Mouse (Mus musculus) midbrain, embryonic 14.5 days (tissue): ENCODE results near the gene Rundc3a. TPM values are rescaled to one million over a fixed set of nuclear protein-coding genes. Genes with fewer than 3 reads are reported as not detected.

ENCODE experiments used
- ATAC-seq: fragments of 200-750 bp; cut with Nextera tagmentation; 2 replicates; pipeline ENCODE4 v1.8.0; 2017; ENCODE audit warnings: moderate number of reproducible peaks, moderate library complexity; ENCODE audit not compliant: low FRiP score, low TSS enrichment
- DNase-seq: peaks from one replicate; pipeline ENCODE4 v3.0.0-alpha.2; 2015
- H3K27ac ChIP-seq: fragments of 300-500 bp; sonication (generic); replicated peaks from 2 replicates; pipeline ENCODE4 v1.5.1; 2014; ENCODE audit warnings: mild to moderate bottlenecking, low read depth, low read length, moderate library complexity
- H3K27me3 ChIP-seq: fragments of 300-500 bp; sonication (generic); 2 replicates; pipeline ENCODE4 v1.6.1; 2014; ENCODE audit warnings: low read length, control low read depth, mixed read lengths; ENCODE audit not compliant: control insufficient read depth, insufficient read depth
- H3K36me3 ChIP-seq: fragments of 300-500 bp; sonication (generic); 2 replicates; pipeline ENCODE4 v1.6.1; 2014; ENCODE audit warnings: low read length, control low read depth; ENCODE audit not compliant: control insufficient read depth, insufficient read depth
- H3K4me1 ChIP-seq: fragments of 300-500 bp; sonication (generic); 2 replicates; pipeline ENCODE4 v1.6.1; 2014; ENCODE audit warnings: mild to moderate bottlenecking, antibody characterized with exemption, low read length, control low read depth; ENCODE audit not compliant: control insufficient read depth, insufficient read depth
- H3K4me2 ChIP-seq: fragments of 300-500 bp; sonication (generic); 2 replicates; pipeline ENCODE4 v1.6.1; 2014; ENCODE audit warnings: mild to moderate bottlenecking, low read length, moderate library complexity
- H3K4me3 ChIP-seq: fragments of 300-500 bp; sonication (generic); replicated peaks from 2 replicates; pipeline ENCODE4 v1.5.1; 2014; ENCODE audit warnings: low read depth, low read length
- H3K9ac ChIP-seq: fragments of 300-500 bp; sonication (generic); replicated peaks from 2 replicates; pipeline ENCODE4 v1.6.1; 2014; ENCODE audit warnings: mild to moderate bottlenecking, low read length, moderate library complexity
- H3K9me3 ChIP-seq: fragments of 300-500 bp; sonication (generic); 2 replicates; pipeline ENCODE4 v1.6.1; 2016; ENCODE audit warnings: low read length, control low read depth, mixed read lengths; ENCODE audit not compliant: control insufficient read depth
- WGBS: fragments of 180-500 bp; shearing (Covaris S2); extraction: QIAGEN DNeasy Blood & Tissue Kit; methylation state at CpG from one replicate; pipeline ENCODE4 v1.1.7; 2014; 5-methylcytosine and 5-hydroxymethylcytosine counted together
- polyA plus RNA-seq: library from polyadenylated mRNA; unstranded; fragments of >200 nt; fragmentation: Nextera tagmentation; extraction: Ambion mirVana; gene quantifications from 2 replicates; pipeline ENCODE4 v1.2.1, GENCODE M21; 2014

Rundc3a gene
- polyA plus RNA-seq, 1 experiment from 2014 or later, result 113 TPM

DNA sequence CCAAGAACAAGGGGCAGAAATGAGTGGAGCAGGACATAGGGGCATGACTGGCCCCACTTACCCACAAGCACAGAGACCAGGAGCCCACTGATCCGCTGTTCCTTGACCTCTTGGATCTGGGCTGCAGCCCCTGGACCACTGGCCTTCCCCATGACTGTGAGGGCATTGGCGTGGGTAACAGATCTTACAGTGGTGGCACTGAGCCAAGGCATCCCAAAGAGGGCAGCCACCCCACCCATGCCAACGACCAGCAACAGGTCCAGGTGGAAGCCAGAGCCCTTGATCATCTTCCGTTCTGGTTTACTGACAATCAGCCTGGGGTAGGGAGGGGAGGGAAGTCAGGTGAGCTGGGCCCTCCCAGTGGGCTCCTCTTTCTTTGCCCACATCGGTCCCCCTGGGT lies 40.8 kb upstream of the Rundc3a start:
- H3K27me3 ChIP-seq, result no peaks in the 10 kb centered on the region
- no peak overlapping the region for H3K27ac ChIP-seq
- no peak overlapping the region for H3K9ac ChIP-seq
- WGBS, result 52% methylated on average over 5 of the region's 5 CpGs
- no peak for ATAC-seq
- H3K4me3 ChIP-seq, result no peak overlapping the region
- no peaks in the 10 kb centered on the region for H3K36me3 ChIP-seq
- H3K4me1 ChIP-seq, result no peaks in the 10 kb centered on the region
- H3K4me2 ChIP-seq, result no peak overlapping the region
- DNase-seq, result no peak
- H3K9me3 ChIP-seq, result no peaks in the 10 kb centered on the region

DNA sequence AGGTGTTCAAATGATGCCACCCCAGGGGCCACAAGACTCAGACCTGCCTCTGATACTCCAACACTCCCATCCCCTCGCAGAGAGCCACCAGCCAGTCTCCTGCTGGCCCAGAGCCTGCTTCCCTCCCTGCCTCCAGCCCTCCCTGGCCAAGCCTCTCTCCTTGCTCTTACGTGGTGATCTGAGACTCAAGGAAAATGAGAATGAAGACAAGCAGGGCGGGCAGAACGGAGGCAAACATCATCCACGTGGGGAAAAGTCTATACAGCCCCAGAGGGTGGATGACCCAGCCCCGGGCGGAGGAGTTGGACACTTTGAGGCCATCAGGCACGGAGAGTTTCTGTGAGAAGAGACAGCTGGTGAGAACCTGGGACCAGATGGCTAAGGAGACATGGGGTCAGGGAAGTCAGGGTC lies 40.2 kb upstream of the Rundc3a start:
- H3K4me1 ChIP-seq, result no peaks in the 10 kb centered on the region
- no peak overlapping the region for H3K9ac ChIP-seq
- DNase-seq, result no peak
- ATAC-seq, result no peak
- no peaks in the 10 kb centered on the region for H3K27me3 ChIP-seq
- H3K4me2 ChIP-seq, result no peak overlapping the region
- H3K27ac ChIP-seq, result no peak overlapping the region
- H3K9me3 ChIP-seq, result no peaks in the 10 kb centered on the region
- no peaks in the 10 kb centered on the region for H3K36me3 ChIP-seq
- no peak overlapping the region for H3K4me3 ChIP-seq
- WGBS, result 51% methylated on average over 8 of the region's 8 CpGs

DNA sequence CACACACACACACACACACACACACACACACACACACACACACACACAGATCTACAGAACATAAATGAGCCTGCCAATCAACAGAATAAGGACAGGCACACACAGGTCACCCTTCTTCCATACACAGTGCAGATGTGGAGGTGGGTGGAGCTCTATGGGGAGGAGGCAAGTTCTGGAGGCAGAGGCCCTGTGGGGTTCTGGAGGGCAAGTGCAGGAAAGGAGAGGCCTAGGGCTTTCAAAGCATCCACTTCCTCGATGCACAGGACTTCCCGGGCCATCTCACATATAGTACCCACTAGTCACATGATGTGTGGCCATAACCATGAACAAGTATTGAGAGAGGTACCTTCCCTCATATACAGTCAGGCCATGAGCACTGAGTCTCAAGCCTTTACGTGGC lies 37.7 kb upstream of the Rundc3a start:
- Histone ChIP-seq H3K4me2 (no peak overlapping the region), H3K4me3 (no peak overlapping the region), H3K36me3 (no peaks in the 10 kb centered on the region), H3K4me1 (no peaks in the 10 kb centered on the region), H3K9ac (no peak overlapping the region), H3K27me3 (no peaks in the 10 kb centered on the region), H3K27ac (no peak overlapping the region), H3K9me3 (no peaks in the 10 kb centered on the region)
- 89% methylated on average over 3 of the region's 3 CpGs for whole genome bisulfite sequencing
- no peak for DNase-seq
- ATAC-seq, result no peak

DNA sequence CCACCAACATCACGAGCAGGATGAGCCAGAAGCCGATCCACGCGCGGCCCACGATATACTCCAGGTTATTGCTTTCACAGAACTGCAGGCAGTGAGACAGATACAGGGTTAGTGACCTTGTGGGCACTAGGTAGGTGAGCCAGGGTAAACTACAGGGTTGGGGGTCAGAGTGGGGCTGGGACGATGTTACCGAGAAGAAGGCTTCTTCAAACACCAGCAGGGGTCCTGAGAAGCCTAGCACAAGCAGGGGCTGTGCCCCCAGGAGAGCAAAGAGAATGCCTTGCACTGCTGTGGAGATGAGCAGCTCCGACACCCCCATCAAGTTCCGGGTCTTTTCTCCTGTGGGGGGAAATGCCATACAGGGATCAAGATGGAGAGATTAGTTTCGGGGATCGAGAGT lies 37.0 kb upstream of the Rundc3a start:
- WGBS, result 83% methylated on average over 12 of the region's 12 CpGs
- no peak for DNase-seq
- no peak for ATAC-seq

GRCm38 (mm10) chr11:102356636-102357350 lies 36.4 kb upstream of the Rundc3a start:
- Histone ChIP-seq H3K4me3 (no peak overlapping the region), H3K9ac (no peak overlapping the region), H3K36me3 (no peaks in the 10 kb centered on the region), H3K27me3 (no peaks in the 10 kb centered on the region), H3K9me3 (no peaks in the 10 kb centered on the region), H3K4me2 (no peak overlapping the region), H3K27ac (no peak overlapping the region), H3K4me1 (no peaks in the 10 kb centered on the region)
- WGBS, result 71% methylated on average over 31 of the region's 31 CpGs
- no peak for DNase-seq
- ATAC-seq, result no peak

More for the DNA sequence above, 37.0 kb upstream of the Rundc3a start:
- H3K4me1 ChIP-seq, result no peaks in the 10 kb centered on the region
- H3K9me3 ChIP-seq, result no peaks in the 10 kb centered on the region
- H3K36me3 ChIP-seq, result no peaks in the 10 kb centered on the region
- H3K27ac ChIP-seq, result no peak overlapping the region
- H3K27me3 ChIP-seq, result no peaks in the 10 kb centered on the region
- no peak overlapping the region for H3K4me2 ChIP-seq
- no peak overlapping the region for H3K4me3 ChIP-seq
- H3K9ac ChIP-seq, result no peak overlapping the region

- no peak overlapping the region for H3K4me2 ChIP-seq
- H3K9me3 ChIP-seq, result no peaks in the 10 kb centered on the region
- no peaks in the 10 kb centered on the region for H3K27me3 ChIP-seq
- H3K36me3 ChIP-seq, result no peaks in the 10 kb centered on the region
- no peak overlapping the region for H3K4me3 ChIP-seq
- DNase-seq, result no peak
- no peak for ATAC-seq
- no peaks in the 10 kb centered on the region for H3K4me1 ChIP-seq
- no peak overlapping the region for H3K27ac ChIP-seq
- no peak overlapping the region for H3K9ac ChIP-seq
- WGBS, result 74% methylated on average over 10 of the region's 10 CpGs
Observed at GRCm38 (mm10) chr11:102358365-102358764, 34.8 kb upstream of the Rundc3a start.

DNA sequence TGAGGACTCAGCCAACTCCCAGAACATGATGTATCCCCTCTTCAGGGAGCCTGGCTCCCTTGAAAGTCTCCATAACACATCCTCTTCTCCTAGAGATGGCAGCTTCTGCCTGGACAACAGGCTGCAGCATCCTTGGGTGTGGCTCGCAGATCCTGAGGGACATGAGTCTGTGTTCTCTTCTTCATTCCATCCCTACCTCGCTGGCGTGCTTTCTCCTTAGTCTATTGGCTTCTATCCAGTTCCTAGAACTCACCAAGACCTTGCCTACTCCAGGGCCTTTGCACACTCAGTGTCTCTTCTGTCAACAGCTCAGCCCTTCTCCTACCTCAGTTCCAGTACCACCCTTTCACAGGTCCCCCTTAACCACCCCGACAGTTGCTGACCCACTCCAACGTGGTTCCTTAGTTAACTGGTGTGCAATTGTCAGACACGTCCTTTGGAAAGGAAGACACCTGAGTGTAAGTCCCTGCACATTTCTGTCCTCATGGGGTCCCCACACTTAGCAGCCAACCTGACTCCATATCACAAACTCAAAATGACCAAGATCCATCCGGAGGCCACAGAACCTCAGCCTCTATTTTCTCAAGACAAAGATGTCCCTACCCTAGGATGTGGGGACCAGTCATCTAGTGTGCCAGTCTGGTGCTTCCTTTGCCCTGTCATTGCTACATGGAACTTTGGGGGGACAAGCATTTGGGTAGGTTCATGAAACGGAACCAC lies 31.3 kb upstream of the Rundc3a start:
- no peak for ATAC-seq
- Histone ChIP-seq H3K4me1 (no peaks in the 10 kb centered on the region), H3K9ac (no peak overlapping the region), H3K9me3 (no peaks in the 10 kb centered on the region), H3K27me3 (no peaks in the 10 kb centered on the region), H3K4me2 (no peak overlapping the region), H3K4me3 (no peak overlapping the region), H3K27ac (no peak overlapping the region), H3K36me3 (no peaks in the 10 kb centered on the region)
- 91% methylated on average over 8 of the region's 8 CpGs for WGBS
- no peak for DNase-seq

DNA sequence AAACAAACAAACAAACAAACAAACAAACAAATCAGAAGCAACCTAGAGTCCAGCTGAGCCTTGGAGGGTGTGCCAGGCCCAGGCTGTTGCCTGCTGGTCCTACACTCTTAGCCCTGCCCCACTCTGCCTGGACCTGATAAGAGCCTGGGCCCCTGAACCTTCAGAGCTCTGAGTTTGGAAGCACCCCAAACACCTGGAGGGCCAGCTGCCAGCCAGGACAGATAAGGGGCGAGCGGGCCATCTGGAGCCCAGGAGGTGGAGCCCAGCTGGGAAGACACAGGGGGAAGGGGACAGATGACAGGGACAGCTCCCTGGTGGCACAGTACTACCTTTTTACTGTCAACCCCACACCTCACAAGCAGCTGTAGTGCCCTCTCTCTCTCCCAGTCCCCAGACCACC lies 29.6 kb upstream of the Rundc3a start:
- no peak overlapping the region for H3K4me3 ChIP-seq
- 73% methylated on average over 2 of the region's 2 CpGs for WGBS
- no peak overlapping the region for H3K27ac ChIP-seq
- no peaks in the 10 kb centered on the region for H3K9me3 ChIP-seq
- ATAC-seq, result no peak
- H3K9ac ChIP-seq, result no peak overlapping the region
- DNase-seq, result no peak
- H3K4me1 ChIP-seq, result no peaks in the 10 kb centered on the region
- H3K4me2 ChIP-seq, result no peak overlapping the region
- H3K27me3 ChIP-seq, result no peaks in the 10 kb centered on the region
- no peaks in the 10 kb centered on the region for H3K36me3 ChIP-seq
